Comparison of ENCODE assay signal across 25 mouse cellular contexts in the genomic region with DNA sequence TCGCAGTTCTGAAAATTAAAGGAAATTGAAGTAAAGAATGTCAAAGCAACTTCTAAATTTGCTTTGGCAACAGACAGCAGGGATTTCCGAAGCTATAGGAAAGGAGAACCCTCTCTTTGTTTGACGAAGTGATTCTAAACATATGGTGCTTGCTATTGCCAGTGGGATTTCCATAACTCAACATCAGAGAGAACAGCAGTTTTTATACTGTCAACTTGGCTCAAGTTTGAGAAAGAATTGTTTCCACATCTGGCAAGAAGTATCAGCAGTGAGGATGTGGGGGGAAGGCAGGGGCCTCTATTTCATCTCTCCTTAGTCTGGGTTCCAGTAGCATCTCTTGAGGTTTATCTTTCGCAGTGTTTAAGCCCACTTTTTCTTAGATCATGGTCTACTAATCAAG.
DNase-seq lines count a peak whose midpoint lies in the region; ATAC-seq and TF ChIP-seq lines count a peak whose summit lies in the region.
"Had no signal": no experiment of that assay in that cellular context is flagged by ENCODE, and none has a peak within 500 bp of the region (broad histone marks: within the 10 kb centered on the region; RNA-seq: fewer than 3 reads in every experiment).

No protein-coding gene starts in this region.

- intact Hi-C loops in left cerebral cortex, adult 2 months (cut with DNase I) = no loop called here

- H3K27me3 ChIP-seq in kidney, postnatal 0 days (ENCODE audit: insufficient read depth, low read length) = no peaks in the 10 kb centered on the region
- H3K27me3 ChIP-seq in kidney, adult 2 months (replicated peaks; ENCODE audit: control insufficient read depth, insufficient read depth, low read length) = no peaks in the 10 kb centered on the region
- no peaks in the 10 kb centered on the region for H3K27me3 ChIP-seq in stomach, embryonic 14.5 days (ENCODE audit: control insufficient read depth, insufficient read depth, low read length)
- H3K27me3 ChIP-seq in stomach, postnatal 0 days (ENCODE audit: control insufficient read depth, insufficient read depth, low read length) = no peaks in the 10 kb centered on the region
- no peaks in the 10 kb centered on the region for H3K27me3 ChIP-seq in hindbrain, postnatal 0 days (ENCODE audit: insufficient read depth, low read length)
- H3K27me3 ChIP-seq: heart, embryonic 13.5 days; hindbrain, embryonic 12.5 days; limb, embryonic 12.5 days; liver, embryonic 13.5 days; megakaryocyte, embryonic 14.5 days; midbrain, embryonic 15.5 days; neural tube, embryonic 12.5 days had no signal

- no peak overlapping the region for H3K9ac ChIP-seq in kidney, postnatal 0 days (ENCODE audit: low read depth, low read length)
- no peak overlapping the region for H3K9ac ChIP-seq in stomach, embryonic 14.5 days (replicated peaks; ENCODE audit: low read depth, low read length)
- no peak overlapping the region for H3K9ac ChIP-seq in stomach, postnatal 0 days (ENCODE audit: low read length)
- H3K9ac ChIP-seq in hindbrain, postnatal 0 days (replicated peaks; ENCODE audit: low read length) = no peak overlapping the region
- H3K9ac ChIP-seq: heart, embryonic 13.5 days; hindbrain, embryonic 12.5 days; limb, embryonic 12.5 days; liver, embryonic 13.5 days; midbrain, embryonic 15.5 days; neural tube, embryonic 12.5 days had no signal

- no peaks in the 10 kb centered on the region for H3K36me3 ChIP-seq in kidney, postnatal 0 days (ENCODE audit: insufficient read depth, low read length)
- no peaks in the 10 kb centered on the region for H3K36me3 ChIP-seq in kidney, adult 2 months (ENCODE audit: control insufficient read depth, insufficient read depth, low read length)
- H3K36me3 ChIP-seq in stomach, embryonic 14.5 days (ENCODE audit: control insufficient read depth, insufficient read depth, low read length) = no peaks in the 10 kb centered on the region
- H3K36me3 ChIP-seq in stomach, postnatal 0 days (ENCODE audit: control insufficient read depth, insufficient read depth, low read length) = no peaks in the 10 kb centered on the region
- H3K36me3 ChIP-seq in hindbrain, postnatal 0 days (ENCODE audit: insufficient read depth, low read length) = no peaks in the 10 kb centered on the region
- H3K36me3 ChIP-seq: forebrain, embryonic 10.5 days; heart, embryonic 13.5 days; hindbrain, embryonic 12.5 days; limb, embryonic 12.5 days; liver, embryonic 13.5 days; midbrain, embryonic 15.5 days; neural tube, embryonic 12.5 days had no signal

- no peak for TF ChIP-seq POLR2A in kidney, adult 2 months (IDR thresholded peaks at IDR 0.05; ENCODE audit: low read depth, low read length)

- no peak for ATAC-seq in kidney, postnatal 0 days (replicated peaks; ENCODE audit: low FRiP score, low read depth)
- peak; percentile 10; the same call in 1 of the 2 replicates for ATAC-seq in stomach, embryonic 14.5 days (ENCODE audit: insufficient number of reproducible peaks, insufficient read depth, low FRiP score, low read depth)
- no peak for ATAC-seq in stomach, postnatal 0 days (ENCODE audit: low FRiP score, low TSS enrichment)
- ATAC-seq in hindbrain, postnatal 0 days = no peak
- ATAC-seq: midbrain, embryonic 15.5 days had no signal

- no peak overlapping the region for H3K27ac ChIP-seq in kidney, postnatal 0 days
- no peak overlapping the region for H3K27ac ChIP-seq in kidney, adult 2 months (ENCODE audit: insufficient read depth, low read depth, low read length)
- H3K27ac ChIP-seq in stomach, embryonic 14.5 days (ENCODE audit: low read length) = peak overlapping the region; percentile 55; the same call in 1 of the 2 replicates
- no peak overlapping the region for H3K27ac ChIP-seq in stomach, postnatal 0 days (replicated peaks)
- H3K27ac ChIP-seq in left cerebral cortex, adult 2 months = no peak overlapping the region
- H3K27ac ChIP-seq in hindbrain, postnatal 0 days = no peak overlapping the region
- H3K27ac ChIP-seq: forebrain, embryonic 10.5 days; heart, embryonic 13.5 days; hindbrain, embryonic 12.5 days; limb, embryonic 12.5 days; liver, embryonic 13.5 days; midbrain, embryonic 15.5 days; neural tube, embryonic 12.5 days had no signal

- no peak overlapping the region for H3K4me2 ChIP-seq in kidney, postnatal 0 days (ENCODE audit: low read length)
- H3K4me2 ChIP-seq in stomach, embryonic 14.5 days (replicated peaks; ENCODE audit: low read depth, low read length) = no peak overlapping the region
- no peak overlapping the region for H3K4me2 ChIP-seq in stomach, postnatal 0 days (replicated peaks; ENCODE audit: low read depth)
- H3K4me2 ChIP-seq in hindbrain, postnatal 0 days (ENCODE audit: low read depth, low read length) = no peak overlapping the region
- H3K4me2 ChIP-seq: heart, embryonic 13.5 days; hindbrain, embryonic 12.5 days; limb, embryonic 12.5 days; liver, embryonic 13.5 days; midbrain, embryonic 15.5 days; neural tube, embryonic 12.5 days had no signal

- DNase-seq in embryo, embryonic 10.5 days (ENCODE audit: low spot score) = peak; percentile 26
- no peak for DNase-seq in embryo, embryonic 10 days (ENCODE audit: low spot score)
- DNase-seq in kidney, postnatal 0 days (ENCODE audit: low spot score) = peak; percentile 39
- DNase-seq in kidney, adult 2 months = no peak
- no peak for DNase-seq in stomach, postnatal 0 days (ENCODE audit: low spot score)
- no peak for DNase-seq in left cerebral cortex, adult 2 months (ENCODE audit: extremely low spot score in 1 of 2, low spot score in 2 of 2)
- DNase-seq in hindbrain, postnatal 0 days (ENCODE audit: low spot score) = no peak
- DNase-seq: adrenal gland, postnatal 10 days; cerebellum, adult 9-11 months; gastrocnemius, postnatal 25 days; heart, adult 18-20 months; kidney, adult 8-10 months; kidney, postnatal 14 days; liver, embryonic 13.5 days; lung, postnatal 14 days; right cerebral cortex, postnatal 14 days; thymus, adult 2 months had no signal

- no peak for TF ChIP-seq EP300 in stomach, postnatal 0 days (optimal IDR thresholded peaks at IDR 0.05)

- TF ChIP-seq CTCF in kidney, postnatal 0 days (IDR thresholded peaks at IDR 0.05; ENCODE audit: low read depth) = no peak
- TF ChIP-seq CTCF in kidney, adult 2 months (conservative IDR thresholded peaks at IDR 0.05; ENCODE audit: insufficient read depth, insufficient read length, low read depth, low read length) = no peak
- TF ChIP-seq CTCF in stomach, postnatal 0 days (IDR thresholded peaks at IDR 0.05; ENCODE audit: low read depth) = no peak
- no peak for TF ChIP-seq CTCF in left cerebral cortex, adult 2 months (IDR thresholded peaks at IDR 0.05)
- no peak for TF ChIP-seq CTCF in hindbrain, postnatal 0 days (IDR thresholded peaks at IDR 0.05; ENCODE audit: low read depth)

- WGBS in kidney, postnatal 0 days = 35% methylated on average over 4 of the region's 4 CpGs
- 48% methylated on average over 4 of the region's 4 CpGs for WGBS in kidney, adult 2 months
- WGBS in stomach, embryonic 14.5 days = 21% methylated on average over 4 of the region's 4 CpGs
- WGBS in stomach, postnatal 0 days = 23% methylated on average over 4 of the region's 4 CpGs
- WGBS in hindbrain, postnatal 0 days = 58% methylated on average over 4 of the region's 4 CpGs

- no peak overlapping the region for H3K4me3 ChIP-seq in kidney, postnatal 0 days (replicated peaks; ENCODE audit: low read depth, low read length)
- no peak overlapping the region for H3K4me3 ChIP-seq in kidney, adult 2 months (ENCODE audit: insufficient read depth, low read depth, low read length)
- no peak overlapping the region for H3K4me3 ChIP-seq in stomach, embryonic 14.5 days (ENCODE audit: low read depth, low read length)
- H3K4me3 ChIP-seq in stomach, postnatal 0 days (ENCODE audit: low read depth, low read length) = no peak overlapping the region
- no peak overlapping the region for H3K4me3 ChIP-seq in left cerebral cortex, adult 2 months
- no peak overlapping the region for H3K4me3 ChIP-seq in hindbrain, postnatal 0 days (ENCODE audit: low read length)
- H3K4me3 ChIP-seq: forebrain, embryonic 10.5 days; heart, embryonic 13.5 days; hindbrain, embryonic 12.5 days; limb, embryonic 12.5 days; liver, embryonic 13.5 days; megakaryocyte, embryonic 14.5 days; midbrain, embryonic 15.5 days; neural tube, embryonic 12.5 days had no signal

- H3K9me3 ChIP-seq in kidney, postnatal 0 days (replicated peaks; ENCODE audit: low read length) = no peaks in the 10 kb centered on the region
- no peaks in the 10 kb centered on the region; the same call in 1 of the 2 replicates for H3K9me3 ChIP-seq in stomach, embryonic 14.5 days (ENCODE audit: control insufficient read depth, low read depth, low read length)
- H3K9me3 ChIP-seq in stomach, postnatal 0 days (ENCODE audit: control insufficient read depth, low read length) = no peaks in the 10 kb centered on the region
- no peaks in the 10 kb centered on the region for H3K9me3 ChIP-seq in hindbrain, postnatal 0 days (ENCODE audit: low read length)
- H3K9me3 ChIP-seq: forebrain, embryonic 10.5 days; heart, embryonic 13.5 days; hindbrain, embryonic 12.5 days; limb, embryonic 12.5 days; liver, embryonic 13.5 days; midbrain, embryonic 15.5 days; neural tube, embryonic 12.5 days had no signal

- no peaks in the 10 kb centered on the region for H3K4me1 ChIP-seq in kidney, postnatal 0 days (replicated peaks; ENCODE audit: insufficient read depth, low read length)
- H3K4me1 ChIP-seq in kidney, adult 2 months (ENCODE audit: control insufficient read depth, insufficient read depth, low read length) = no peaks in the 10 kb centered on the region
- H3K4me1 ChIP-seq in stomach, embryonic 14.5 days (ENCODE audit: control insufficient read depth, insufficient read depth, low read length) = no peaks in the 10 kb centered on the region
- H3K4me1 ChIP-seq in stomach, postnatal 0 days (replicated peaks; ENCODE audit: control insufficient read depth, insufficient read depth) = no peaks in the 10 kb centered on the region
- H3K4me1 ChIP-seq in hindbrain, postnatal 0 days (ENCODE audit: insufficient read depth, low read length) = no peaks in the 10 kb centered on the region
- H3K4me1 ChIP-seq: heart, embryonic 13.5 days; hindbrain, embryonic 12.5 days; limb, embryonic 12.5 days; liver, embryonic 13.5 days; megakaryocyte, embryonic 14.5 days; midbrain, embryonic 15.5 days; neural tube, embryonic 12.5 days had no signal

Comparison
In these comparisons a context has a peak if more than half of its experiments do, and no peak if none do; other contexts are left out.
1. DNase-seq: peak in embryo, embryonic 10.5 days (single experiment) and kidney, postnatal 0 days (single experiment); none in embryo, embryonic 10 days (single experiment), kidney, adult 2 months (single experiment), stomach, postnatal 0 days (single experiment), left cerebral cortex, adult 2 months (0 of 2) and hindbrain, postnatal 0 days (single experiment).